Mouse (Mus musculus) embryonic facial prominence, embryonic 15.5 days (tissue): ENCODE results near the gene Zfp839. TPM values are rescaled to one million over a fixed set of nuclear protein-coding genes. Genes with fewer than 3 reads are reported as not detected.

ENCODE experiments used
- ATAC-seq: fragments of 200-750 bp; cut with Nextera tagmentation; 2 replicates; pipeline ENCODE4 v1.8.0; 2017; ENCODE audit warnings: low read depth, moderate TSS enrichment; ENCODE audit not compliant: insufficient number of reproducible peaks, low FRiP score, low TSS enrichment
- H3K27ac ChIP-seq: fragments of 300-500 bp; sonication (generic); replicated peaks from 2 replicates; pipeline ENCODE4 v1.5.1; 2015; ENCODE audit warnings: mild to moderate bottlenecking, inconsistent platforms
- H3K27me3 ChIP-seq: fragments of 300-500 bp; sonication (generic); 2 replicates; pipeline ENCODE4 v1.6.1; 2015; ENCODE audit warnings: inconsistent platforms
- H3K36me3 ChIP-seq: fragments of 300-500 bp; sonication (generic); 2 replicates; pipeline ENCODE4 v1.6.1; 2015; ENCODE audit warnings: mild to moderate bottlenecking, inconsistent platforms
- H3K4me1 ChIP-seq: fragments of 300-500 bp; sonication (generic); 2 replicates; pipeline ENCODE4 v1.6.1; 2015; ENCODE audit warnings: inconsistent platforms
- H3K4me2 ChIP-seq: fragments of 300-500 bp; sonication (generic); replicated peaks from 2 replicates; pipeline ENCODE4 v1.6.1; 2015; ENCODE audit warnings: mild to moderate bottlenecking, inconsistent platforms
- H3K4me3 ChIP-seq: fragments of 300-500 bp; sonication (generic); replicated peaks from 2 replicates; pipeline ENCODE4 v1.5.1; 2015; ENCODE audit warnings: mild to moderate bottlenecking, inconsistent platforms
- H3K9ac ChIP-seq: fragments of 300-500 bp; sonication (generic); 2 replicates; pipeline ENCODE4 v1.6.1; 2015; ENCODE audit warnings: inconsistent platforms
- H3K9me3 ChIP-seq: fragments of 300-500 bp; sonication (generic); replicated peaks from 2 replicates; pipeline ENCODE4 v1.6.1; 2016; ENCODE audit warnings: inconsistent platforms
- WGBS: fragments of 180-500 bp; shearing (Covaris S2); methylation state at CpG from one replicate; pipeline ENCODE4 v1.1.7; 2015; 5-methylcytosine and 5-hydroxymethylcytosine counted together
- polyA plus RNA-seq: library from polyadenylated mRNA; unstranded; fragments of >200 nt; fragmentation: Nextera tagmentation; extraction: Ambion mirVana; gene quantifications from 2 replicates; pipeline ENCODE4 v1.2.1, GENCODE M21; 2015

The Zfp839 gene
- polyA plus RNA-seq, 1 experiment from 2014 or later = 8.0 TPM

DNA sequence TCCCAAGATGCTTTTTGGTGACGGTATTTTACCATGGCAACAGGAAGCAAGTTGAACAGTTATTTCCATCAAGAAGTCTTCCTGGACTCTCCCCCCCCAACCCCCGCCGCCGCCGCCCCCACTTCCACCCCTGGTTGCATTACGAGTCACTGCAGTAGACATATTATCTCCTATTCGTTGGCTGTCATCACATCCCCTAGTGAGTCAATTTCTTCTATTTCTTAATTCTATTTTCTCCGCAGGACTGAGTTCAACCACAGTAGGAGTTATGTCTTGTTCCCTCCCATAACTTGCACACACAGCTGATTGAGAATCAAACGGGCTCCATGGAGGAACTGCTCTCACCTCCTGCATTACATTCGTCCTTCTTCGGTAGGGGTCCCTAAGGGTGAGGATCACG is 38.1 kb downstream of the Zfp839 start:
- Histone ChIP-seq H3K9me3 (no peaks in the 10 kb centered on the region), H3K4me1 (peaks cover 17% of the 10 kb centered on the region), H3K4me3 (peak overlapping the region; percentile 85), H3K9ac (peak overlapping the region; percentile 71), H3K27me3 (no peaks in the 10 kb centered on the region), H3K4me2 (peak overlapping the region; percentile 92), H3K36me3 (peaks cover 2% of the 10 kb centered on the region), H3K27ac (no peak overlapping the region)
- no peak for ATAC-seq
- 38% methylated on average over 12 of the region's 12 CpGs for WGBS

DNA sequence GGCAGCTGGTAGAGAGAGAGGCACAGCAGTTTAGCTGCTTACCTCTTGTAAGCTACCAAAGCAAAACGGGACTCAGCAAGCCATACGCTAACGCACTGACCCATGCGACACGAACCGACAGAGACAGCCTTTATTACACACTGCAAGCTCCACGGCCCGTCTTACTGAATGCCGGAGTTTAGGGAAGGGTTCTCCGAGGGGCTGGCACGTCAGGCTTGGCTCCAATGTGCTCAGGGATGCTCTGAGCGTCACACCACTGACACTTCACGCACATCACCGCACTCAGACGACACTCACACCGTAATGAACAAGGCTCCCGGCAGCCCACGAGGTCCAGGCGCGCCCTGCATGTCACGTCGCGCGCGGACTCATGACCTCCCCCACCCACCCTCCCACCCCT is 38.6 kb downstream of the Zfp839 start:
- Histone ChIP-seq H3K27me3 (no peaks in the 10 kb centered on the region), H3K4me2 (peak overlapping the region; percentile 92), H3K4me3 (peak overlapping the region; percentile 85), H3K36me3 (no peaks in the 10 kb centered on the region; the same call in 1 of the 2 replicates), H3K9me3 (no peaks in the 10 kb centered on the region), H3K9ac (peak overlapping the region; percentile 71), H3K4me1 (peaks cover 17% of the 10 kb centered on the region), H3K27ac (peak overlapping the region; percentile 39; the same call in 1 of the 2 replicates)
- WGBS = under 1% methylated on average over 25 of the region's 25 CpGs
- no peak; the same call in none of the 2 replicates for ATAC-seq

DNA sequence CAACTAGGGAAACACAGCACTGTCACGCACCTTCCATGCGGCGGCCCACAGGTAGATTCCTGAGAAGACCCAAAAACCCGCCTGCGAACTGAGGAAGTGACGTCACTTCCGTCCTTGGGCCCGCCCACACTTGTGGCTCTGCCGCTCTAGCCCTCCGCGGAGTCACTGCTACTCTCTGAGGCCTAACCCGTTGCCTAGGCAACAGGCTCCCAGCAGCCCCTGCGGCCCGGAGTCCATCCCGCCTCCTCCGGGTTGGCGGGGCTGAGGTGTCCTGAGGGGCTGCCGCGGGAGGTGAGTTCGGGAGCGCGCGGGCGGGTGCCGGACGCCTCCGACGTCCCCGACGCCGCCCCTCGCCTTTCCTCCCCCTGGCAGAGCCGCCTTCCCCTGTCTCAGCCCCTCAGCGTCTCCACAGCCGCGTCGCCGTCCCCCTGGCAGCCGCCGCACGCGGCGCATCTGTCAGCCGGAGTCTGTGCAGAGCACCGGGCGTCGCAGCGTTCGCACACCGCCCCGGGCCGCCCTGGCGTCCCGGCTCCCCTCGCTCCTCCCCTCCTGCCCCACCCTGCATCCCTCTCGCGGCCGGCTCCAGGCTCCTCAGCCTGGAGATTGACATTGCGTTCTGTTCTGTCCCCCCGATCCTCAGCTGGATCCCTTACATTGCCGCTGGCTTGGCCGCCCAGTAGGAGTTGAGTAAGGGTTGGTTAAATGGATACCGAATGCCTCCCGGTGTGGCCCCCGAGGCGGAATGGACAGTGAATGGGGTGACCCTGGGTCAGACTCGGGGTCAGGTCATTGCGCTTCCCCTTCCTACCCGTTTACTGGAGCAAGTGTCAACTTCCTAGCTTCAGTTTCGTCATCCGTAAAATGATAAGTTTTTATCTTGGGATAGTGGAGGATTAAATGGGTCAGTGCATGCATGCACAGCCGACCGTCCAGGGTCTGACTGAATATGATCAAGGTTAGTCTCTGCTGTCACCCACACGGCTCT is 39.3 kb downstream of the Zfp839 start, which contains the start of the genes Cinp and Tecpr2:
TSS of gene Cinp (minus strand) at position 110 of the 985 bp plus-strand sequence.
TSS of gene Tecpr2 (plus strand) at position 229 of the 985 bp plus-strand sequence.
- H3K9me3 ChIP-seq = no peaks in the 10 kb centered on the region
- H3K27me3 ChIP-seq = no peaks in the 10 kb centered on the region
- peaks cover 17% of the 10 kb centered on the region for H3K4me1 ChIP-seq
- peak within 1 kb of the TSS; percentile 82 for H3K27ac ChIP-seq
- H3K4me2 ChIP-seq = peak within 1 kb of the TSS; percentile 92
- H3K36me3 ChIP-seq = no peaks in the 10 kb centered on the region
- H3K9ac ChIP-seq = peak within 1 kb of the TSS; percentile 71
- WGBS = under 1% methylated on average over 71 of the region's 74 CpGs
- ATAC-seq = peak; percentile 99
- H3K4me3 ChIP-seq = peak within 1 kb of the TSS; percentile 85

DNA sequence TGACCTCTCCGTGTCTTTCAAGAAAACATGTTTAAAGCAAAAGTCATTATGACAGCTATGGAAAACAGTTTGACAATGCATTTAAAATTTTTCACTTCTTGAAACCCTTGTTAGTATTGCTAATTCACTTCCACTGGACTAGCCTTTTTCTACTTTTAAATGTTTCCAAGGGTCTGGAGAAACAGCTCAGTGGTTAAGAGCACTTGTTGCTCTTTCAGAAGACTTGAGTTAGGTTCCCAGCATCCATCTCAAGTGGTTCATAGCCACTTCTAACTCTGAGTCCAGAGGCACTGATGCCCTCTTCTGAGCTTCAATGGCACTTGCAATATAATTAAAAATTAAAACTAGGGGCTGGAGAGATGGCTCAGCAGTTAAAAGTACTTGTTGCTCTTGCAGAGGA is 41.8 kb downstream of the Zfp839 start:
- no peak overlapping the region for H3K4me3 ChIP-seq
- H3K27ac ChIP-seq = no peak overlapping the region
- ATAC-seq = no peak
- no peaks in the 10 kb centered on the region for H3K36me3 ChIP-seq
- no peaks in the 10 kb centered on the region for H3K27me3 ChIP-seq
- WGBS = 96% methylated on average over 1 of the region's 1 CpGs
- peaks cover 17% of the 10 kb centered on the region for H3K4me1 ChIP-seq
- no peak overlapping the region for H3K4me2 ChIP-seq
- no peak overlapping the region for H3K9ac ChIP-seq
- H3K9me3 ChIP-seq = no peaks in the 10 kb centered on the region

DNA sequence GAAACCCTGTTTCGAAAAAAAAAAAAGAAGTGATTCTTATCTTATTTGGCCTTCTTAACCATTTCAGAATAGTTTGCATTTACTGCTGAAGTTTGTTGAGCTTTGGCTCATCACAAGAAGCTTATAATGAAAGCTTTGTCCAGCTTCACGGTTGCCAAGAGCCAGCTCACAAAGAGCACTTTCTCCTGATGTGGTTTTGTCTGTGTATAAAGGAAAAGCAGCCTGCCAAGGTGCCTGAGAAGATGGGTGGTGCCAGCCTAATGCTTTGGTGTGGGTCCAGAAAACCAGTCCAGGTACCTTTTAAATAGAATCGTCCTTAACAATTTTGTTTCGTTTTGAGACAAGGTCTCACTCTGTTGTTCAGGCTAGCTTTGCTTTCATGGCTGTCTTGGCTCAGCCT is 52.1 kb downstream of the Zfp839 start:
- ATAC-seq = no peak
- no peak overlapping the region for H3K27ac ChIP-seq
- H3K27me3 ChIP-seq = no peaks in the 10 kb centered on the region
- no peaks in the 10 kb centered on the region for H3K36me3 ChIP-seq
- 65% methylated on average over 4 of the region's 4 CpGs for WGBS
- no peak overlapping the region for H3K9ac ChIP-seq
- H3K4me3 ChIP-seq = no peak overlapping the region
- no peak overlapping the region for H3K4me2 ChIP-seq
- no peaks in the 10 kb centered on the region for H3K9me3 ChIP-seq
- no peaks in the 10 kb centered on the region for H3K4me1 ChIP-seq

DNA sequence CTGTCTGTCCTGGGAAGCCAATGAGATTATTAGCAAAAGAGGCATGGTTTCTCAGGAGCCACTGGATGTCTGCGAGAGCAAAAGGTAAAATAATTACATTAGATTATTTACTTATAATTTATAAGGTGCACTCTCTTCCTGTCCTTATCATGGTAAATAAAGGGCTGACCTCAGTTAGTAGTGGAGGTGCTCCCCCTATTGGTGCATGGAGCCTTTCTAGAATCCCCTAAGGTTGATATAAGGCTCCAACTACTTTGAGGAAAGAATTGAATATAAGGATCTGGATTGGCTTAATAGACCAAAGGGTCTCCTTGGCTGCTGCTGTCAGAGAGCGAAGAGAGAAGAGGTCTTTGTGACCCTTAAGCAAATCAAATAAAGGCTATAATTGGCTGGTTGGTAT is 53.5 kb downstream of the Zfp839 start:
- Histone ChIP-seq H3K4me3 (no peak overlapping the region), H3K9me3 (no peaks in the 10 kb centered on the region), H3K9ac (no peak overlapping the region), H3K27ac (no peak overlapping the region), H3K4me2 (no peak overlapping the region), H3K27me3 (no peaks in the 10 kb centered on the region), H3K4me1 (0 out of 2 replicates have a peak, but pooled peaks cover 4% of the 10 kb centered on the region), H3K36me3 (no peaks in the 10 kb centered on the region)
- WGBS = 82% methylated on average over 2 of the region's 2 CpGs
- ATAC-seq = no peak

DNA sequence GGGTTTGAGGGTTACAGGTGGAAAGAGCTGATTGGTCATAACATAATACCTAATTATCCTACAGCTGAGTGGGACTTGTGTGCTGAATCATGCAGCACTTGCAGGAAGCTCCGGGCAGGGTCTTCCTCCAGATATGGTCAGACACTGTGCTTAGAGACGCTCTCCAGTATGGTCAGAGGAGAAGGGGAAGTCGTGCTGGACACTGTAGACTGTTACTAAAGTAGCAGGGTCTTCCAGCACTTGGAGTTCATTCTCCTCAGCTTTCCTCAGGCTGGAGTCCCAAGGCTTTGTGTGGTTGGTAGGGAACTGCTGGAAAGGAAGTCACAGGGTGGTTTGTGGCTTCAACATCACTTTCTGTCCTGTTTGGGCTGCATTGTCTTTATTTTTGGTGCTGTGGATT is 57.8 kb downstream of the Zfp839 start:
- WGBS = 73% methylated on average over 3 of the region's 3 CpGs
- Histone ChIP-seq H3K4me3 (no peak overlapping the region), H3K4me2 (no peak overlapping the region), H3K27ac (peak overlapping the region; percentile 44; the same call in 1 of the 2 replicates), H3K27me3 (no peaks in the 10 kb centered on the region), H3K9me3 (no peaks in the 10 kb centered on the region), H3K36me3 (no peaks in the 10 kb centered on the region), H3K9ac (no peak overlapping the region), H3K4me1 (0 out of 2 replicates have a peak, but pooled peaks cover 4% of the 10 kb centered on the region)
- no peak for ATAC-seq

DNA sequence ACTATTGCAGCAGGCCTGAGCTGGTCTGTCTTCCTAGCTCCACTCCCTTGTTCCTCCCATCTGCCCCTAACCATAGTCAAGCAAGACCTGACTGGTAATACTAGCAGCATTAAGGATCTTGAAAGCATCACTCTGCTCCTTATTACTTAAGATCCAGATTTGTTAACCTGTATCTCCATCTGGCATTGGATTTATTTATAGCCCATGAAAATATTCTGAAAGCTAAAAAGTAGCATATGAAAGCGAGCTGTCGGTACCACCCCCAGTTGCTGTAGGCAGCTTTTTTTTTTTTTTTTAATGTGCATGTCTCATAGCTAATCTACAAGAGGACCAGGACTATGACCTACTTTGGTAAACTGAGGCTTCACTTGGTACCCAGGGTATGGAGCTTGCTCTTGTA is 59.9 kb downstream of the Zfp839 start:
- Histone ChIP-seq H3K4me2 (no peak overlapping the region), H3K9ac (no peak overlapping the region), H3K36me3 (peaks cover under 1% of the 10 kb centered on the region; the same call in 1 of the 2 replicates), H3K4me1 (0 out of 2 replicates have a peak, but pooled peaks cover 4% of the 10 kb centered on the region), H3K9me3 (no peaks in the 10 kb centered on the region), H3K27me3 (no peaks in the 10 kb centered on the region), H3K4me3 (no peak overlapping the region), H3K27ac (no peak overlapping the region)
- ATAC-seq = no peak
- WGBS = 84% methylated on average over 2 of the region's 2 CpGs

DNA sequence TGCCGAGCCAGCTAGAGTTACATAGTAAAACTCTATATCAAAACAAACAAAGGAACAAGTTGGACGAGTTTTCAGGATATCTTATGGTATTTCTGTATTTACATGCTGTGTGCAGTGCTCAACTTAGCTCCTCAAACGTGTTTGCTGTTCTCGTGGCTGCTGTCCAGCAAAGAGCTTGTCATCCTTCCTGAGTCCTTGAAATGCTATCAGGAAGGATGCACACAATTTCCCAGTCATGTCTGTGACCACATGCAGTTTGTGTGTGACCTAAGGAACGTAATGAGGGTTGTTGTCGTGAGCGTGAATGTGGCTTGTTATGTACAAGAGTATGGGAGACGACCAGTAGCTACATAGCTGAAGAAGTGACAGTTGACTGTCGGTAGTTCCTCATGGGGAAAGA is 65.7 kb downstream of the Zfp839 start:
- Histone ChIP-seq H3K9ac (no peak overlapping the region), H3K27ac (no peak overlapping the region), H3K9me3 (no peaks in the 10 kb centered on the region), H3K4me2 (no peak overlapping the region), H3K4me3 (no peak overlapping the region), H3K4me1 (no peaks in the 10 kb centered on the region), H3K27me3 (no peaks in the 10 kb centered on the region), H3K36me3 (peaks cover 30% of the 10 kb centered on the region)
- WGBS = 81% methylated on average over 9 of the region's 9 CpGs
- no peak for ATAC-seq
